Mouse (Mus musculus) thymus, adult 2 months (tissue): Measurements from ENCODE around the gene Fntb.

ENCODE experiments used
- CTCF ChIP-seq: fragments of 200-500 bp; IDR thresholded peaks from 2 replicates; pipeline ENCODE4 v1.5.1; 2012; ENCODE audit warnings: mild to moderate bottlenecking, control low read depth, low read length, moderate library complexity, borderline replicate concordance; ENCODE audit not compliant: control insufficient read depth, poor library complexity, insufficient read depth; ENCODE audit errors: extremely low read depth
- POLR2A ChIP-seq: fragments of 200-500 bp; IDR thresholded peaks from 2 replicates; pipeline ENCODE4 v1.6.1; 2012; ENCODE audit warnings: mild to moderate bottlenecking, low read length, control low read depth, moderate library complexity; ENCODE audit not compliant: control insufficient read depth, poor library complexity, insufficient read depth; ENCODE audit errors: extremely low read depth

- no peak for TF ChIP-seq POLR2A
- TF ChIP-seq CTCF, result no peak
These were observed 155.0 kb downstream of the Fntb start for GRCm38 (mm10) chr12:76920398-76920797.
